Mouse (Mus musculus) heart, adult 18-20 months (tissue): ENCODE results near the gene Ing4. TPM values are rescaled to one million over a fixed set of nuclear protein-coding genes. Genes with fewer than 3 reads are reported as not detected.
A peak's percentile ranks its signal among the peaks of the same experiment; 100 is the strongest.

ENCODE experiments used
- DNase-seq, 2 experiments: peaks; one replicate each; pipeline ENCODE4 v3.0.0; 2021 to 2022; ENCODE audit warnings: mixed read lengths in 1 of 2
- microRNA-seq, 2 experiments: library from miRNA; unstranded; fragments of <30 nt; microRNA quantifications; one replicate each; pipeline ENCODE4 v1.2.0; 2022
- total RNA-seq, 2 experiments: library from RNA; stranded (reverse); gene quantifications; 2 replicates each; pipeline ENCODE4 v1.2.3; 2021

Ing4 gene
- total RNA-seq, 2 experiments from 2014 or later, result 22.4 to 26.6 TPM

DNA sequence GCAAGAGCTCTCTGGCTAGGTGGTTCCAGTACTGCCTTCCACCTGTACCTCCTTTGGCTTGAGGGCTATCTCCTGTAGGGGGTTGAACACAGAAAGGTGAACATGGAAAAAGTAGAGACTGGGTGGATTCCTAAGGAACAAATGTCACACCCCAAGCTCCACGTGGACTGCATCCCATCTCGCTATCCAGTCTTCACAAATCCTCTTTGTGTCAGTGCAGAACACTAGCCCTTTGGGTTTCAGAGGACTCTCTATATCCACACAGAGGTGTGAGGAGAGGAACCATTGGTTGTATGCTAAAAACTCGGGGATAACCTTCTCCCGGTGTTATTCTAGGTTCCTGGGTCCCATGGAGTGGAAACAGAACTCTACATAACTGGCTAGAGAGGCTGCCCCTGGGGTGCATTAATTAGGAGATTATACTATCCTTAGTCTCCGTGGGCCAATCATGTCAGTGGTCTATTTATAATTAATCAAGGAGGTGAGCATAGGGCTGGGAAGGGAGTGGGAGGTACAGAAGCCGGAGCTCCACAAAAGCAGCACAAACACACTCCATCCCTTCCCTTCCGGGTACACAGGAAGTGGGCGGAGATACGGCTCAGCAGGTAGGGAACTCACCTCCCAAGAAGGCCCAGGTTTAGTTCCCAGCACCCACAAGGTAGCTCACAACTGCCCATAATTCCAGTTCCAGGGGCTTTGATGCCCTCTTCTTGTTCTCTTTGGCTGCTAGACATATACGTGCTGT is 51.0 kb downstream of the Ing4 start:
- DNase-seq, result no peak

DNA sequence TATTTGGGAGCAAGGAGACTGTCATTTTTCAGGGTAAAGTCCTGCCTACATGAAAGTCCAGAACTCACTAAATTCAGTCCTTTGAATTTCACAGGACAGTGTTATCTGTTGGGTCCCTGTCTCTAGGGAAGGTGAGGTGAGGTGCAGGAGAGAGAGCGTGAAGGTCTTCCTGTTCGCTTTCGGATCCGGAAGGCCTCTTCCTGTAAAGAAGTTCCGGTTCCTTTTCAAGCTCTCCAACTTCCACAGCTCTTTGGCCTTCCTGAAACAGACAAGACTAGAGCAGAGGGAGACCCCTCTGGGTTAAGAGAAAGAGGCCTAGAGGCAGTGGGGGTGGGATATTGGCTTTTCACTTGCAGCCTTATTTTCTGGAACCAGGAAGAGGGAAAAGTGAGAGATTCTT is 52.8 kb downstream of the Ing4 start:
- no peak for DNase-seq

GRCm38 (mm10) chr6:125094843-125095242 is 55.3 kb downstream of the Ing4 start:
- no peak for DNase-seq

GRCm38 (mm10) chr6:125095391-125096278 is 56.1 kb downstream of the Ing4 start, which contains the start of gene Chd4:
Gene Chd4, plus strand, starts transcription at chr6:125095981.
- DNase-seq, result peak; percentile 90 to 93

GRCm38 (mm10) chr6:125096279-125096596 is 56.7 kb downstream of the Ing4 start:
- DNase-seq, result no peak

DNA sequence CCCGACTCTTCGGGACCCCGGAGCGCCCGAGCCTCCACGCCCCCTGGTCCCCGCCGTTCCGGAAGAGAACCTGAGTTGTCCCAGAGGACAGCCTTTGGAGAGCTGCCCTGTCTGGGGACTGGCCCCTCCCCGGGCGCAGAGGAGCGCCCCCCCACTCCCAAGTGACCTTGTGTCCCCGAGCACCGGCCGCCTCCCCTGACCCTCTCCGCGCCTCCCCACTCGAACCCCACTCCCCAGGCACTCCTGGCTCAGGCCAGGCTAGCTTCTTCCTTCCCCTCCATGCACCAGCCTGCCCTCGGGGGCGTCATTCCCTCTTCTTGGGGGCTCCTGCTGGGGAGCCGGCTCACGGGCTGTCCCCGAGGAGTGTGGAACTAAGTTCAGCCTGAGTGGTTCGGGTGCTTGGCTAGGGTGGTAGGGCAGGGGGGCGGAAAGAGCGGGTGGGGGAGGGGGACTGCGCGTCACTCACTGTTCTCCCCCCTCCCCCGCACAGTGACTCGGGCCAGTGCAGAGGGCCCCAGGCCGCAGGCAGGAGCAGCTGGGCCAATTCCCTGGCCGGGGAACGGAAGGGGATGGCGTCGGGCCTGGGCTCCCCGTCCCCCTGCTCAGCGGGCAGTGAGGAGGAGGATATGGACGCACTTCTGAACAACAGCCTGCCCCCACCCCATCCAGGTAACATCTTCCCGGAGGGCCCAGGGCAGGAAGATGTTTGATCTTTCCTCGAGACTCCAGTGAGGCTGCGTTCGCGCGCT is 57.2 kb downstream of the Ing4 start:
- DNase-seq, result peak; percentile 76 to 77

DNA sequence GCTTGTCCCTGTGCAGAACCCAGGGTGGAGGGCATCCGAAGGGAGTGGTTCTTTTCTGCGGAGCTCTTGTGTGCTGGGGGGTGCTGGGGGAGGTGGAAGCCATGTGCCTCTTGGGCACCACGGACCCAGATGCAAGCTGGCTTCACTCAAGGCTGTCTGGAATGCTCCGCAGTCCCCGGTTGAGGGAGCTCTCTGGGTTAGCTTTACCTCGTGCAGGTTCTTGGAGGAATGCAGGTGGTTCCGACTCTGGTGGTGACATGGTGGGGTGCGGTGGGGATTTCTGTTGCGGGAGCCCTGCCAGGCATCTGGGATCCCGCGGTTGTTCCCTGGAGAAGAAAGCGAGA is 57.8 kb downstream of the Ing4 start:
- DNase-seq, result no peak

DNA sequence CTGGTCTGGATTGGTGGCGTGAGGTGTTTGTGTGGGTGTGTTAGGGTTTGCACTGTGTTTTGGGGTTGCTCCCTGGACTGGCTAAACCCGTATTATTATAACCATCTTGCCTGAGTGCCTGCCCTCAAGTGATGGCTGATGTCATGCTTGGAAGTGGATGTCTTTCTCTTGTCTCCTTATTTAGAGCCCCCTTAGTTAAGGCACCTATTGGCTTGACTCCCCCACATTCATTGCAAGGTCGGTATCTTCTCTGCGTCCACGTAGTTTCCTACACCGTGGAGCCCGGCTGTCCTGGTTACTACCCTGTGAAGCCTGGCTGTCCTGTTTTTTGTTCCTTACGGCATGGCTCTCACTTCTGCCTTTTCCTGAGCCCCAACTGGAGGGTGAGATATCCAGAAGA is 58.4 kb downstream of the Ing4 start:
- no peak for DNase-seq

- DNase-seq, result peak; percentile 29 to 44
Observed at GRCm38 (mm10) chr6:125098513-125098912, 59.0 kb downstream of the Ing4 start.

Small RNA genes within 50 kb of the gene (microRNA-seq; reads per million reads assigned to microRNA genes)
- 0 to 0.81 reads per million in 2 experiments for gene Mir7045

Other genes starting within 250 kb of the Ing4 start
- gene Spsb2, start 231.1 kb upstream of the Ing4 start, total RNA-seq, result 1 to 10 TPM; 2.7 to 3.0 TPM
- 1,000 to 10,000 TPM in 1 of 2 experiments, 100 to 1,000 TPM in 1; 897 to 1,017 TPM for gene Tpi1, start 225.5 kb upstream of the Ing4 start, total RNA-seq
- 10 to 100 TPM; 74.6 to 78.6 TPM for gene Usp5, start 210.3 kb upstream of the Ing4 start, total RNA-seq
- under 1 TPM; 0.54 to 0.55 TPM for gene Cdca3, start 210.2 kb upstream of the Ing4 start, total RNA-seq
- 10 to 100 TPM; 14.1 to 14.6 TPM for gene Gnb3, start 199.5 kb upstream of the Ing4 start, total RNA-seq
- gene P3h3, start 182.0 kb upstream of the Ing4 start, total RNA-seq, result 1 to 10 TPM; 8.2 to 8.3 TPM
- under 1 TPM; 0.36 to 0.84 TPM for gene Gpr162, start 175.8 kb upstream of the Ing4 start, total RNA-seq
- 1 to 10 TPM in 1 of 2 experiments, under 1 TPM in 1; 0.50 to 3.7 TPM for gene Cd4, start 151.5 kb upstream of the Ing4 start, total RNA-seq
- gene Lag3, start 128.1 kb upstream of the Ing4 start, total RNA-seq, result under 1 TPM; 0.23 to 0.35 TPM
- gene Ptms, start 119.7 kb upstream of the Ing4 start, total RNA-seq, result 100 to 1,000 TPM; 135 to 139 TPM
- gene Mlf2, start 108.4 kb upstream of the Ing4 start, total RNA-seq, result 100 to 1,000 TPM; 185 to 191 TPM
- 100 to 1,000 TPM in 1 of 2 experiments, 10 to 100 TPM in 1; 94.3 to 102 TPM for gene Cops7a, start 74.2 kb upstream of the Ing4 start, total RNA-seq
- under 1 TPM; 0.62 to 0.80 TPM for gene Pianp, start 43.1 kb upstream of the Ing4 start, total RNA-seq
- gene Zfp384, start 30.6 kb upstream of the Ing4 start, total RNA-seq, result 10 to 100 TPM; 20.5 to 20.6 TPM
- 1 to 10 TPM in 1 of 2 experiments, under 1 TPM in 1; 0.99 to 2.7 TPM for gene Acrbp, start 9.9 kb downstream of the Ing4 start, total RNA-seq
- under 1 TPM; 0.25 to 0.62 TPM for gene Lpar5, start 28.2 kb downstream of the Ing4 start, total RNA-seq
- 100 to 1,000 TPM; 105 to 111 TPM for gene Chd4, start 56.2 kb downstream of the Ing4 start, total RNA-seq
- 10 to 100 TPM; 19.2 to 20.1 TPM for gene Nop2, start 92.1 kb downstream of the Ing4 start, total RNA-seq
- gene Iffo1, start 105.5 kb downstream of the Ing4 start, total RNA-seq, result 1 to 10 TPM; 5.0 to 5.9 TPM
- gene Gapdh, start 126.7 kb downstream of the Ing4 start, total RNA-seq, result 1,000 to 10,000 TPM; 4,422 to 5,568 TPM
- gene Ncapd2, start 151.9 kb downstream of the Ing4 start, total RNA-seq, result 10 to 100 TPM; 12.2 to 15.6 TPM
- 100 to 1,000 TPM; 316 to 366 TPM for gene Mrpl51, start 152.0 kb downstream of the Ing4 start, total RNA-seq
- gene Vamp1, start 175.8 kb downstream of the Ing4 start, total RNA-seq, result 1 to 10 TPM; 5.0 to 7.8 TPM
- 1 to 10 TPM; 5.7 to 6.1 TPM for gene Tapbpl, start 192.1 kb downstream of the Ing4 start, total RNA-seq
- gene Cd27, start 197.2 kb downstream of the Ing4 start, total RNA-seq, result 1 to 10 TPM in 1 of 2 experiments, not detected in 1; 1.7 TPM
- not detected for gene Tuba3a, start 246.3 kb downstream of the Ing4 start, total RNA-seq